Mouse (Mus musculus): Measurements from ENCODE around the gene Timm17b.

- TF ChIP-seq POLR2A (IDR thresholded peaks at IDR 0.05; ENCODE audit: low read depth, low read length) (no peak), CTCF (IDR thresholded peaks at IDR 0.05; ENCODE audit: extremely low read depth, insufficient read length, insufficient replicate concordance, low read depth, low read length) (no peak)
These were observed 22.9 kb downstream of the Timm17b start for GRCm38 (mm10) chrX:7922032-7922431.

All from small intestine, adult 2 months (tissue).